Mouse (Mus musculus): ENCODE results near the gene Atp8b3. TPM values are rescaled to one million over a fixed set of nuclear protein-coding genes. Genes with fewer than 3 reads are reported as not detected.

Gene Atp8b3
- total and polyA plus RNA-seq, 2 experiments from 2014 or later = 0.96 to 1.1 TPM

- WGBS = 15% methylated on average over 17 of the region's 17 CpGs
- Histone ChIP-seq H3K4me3 (ENCODE audit: low read length) (peak overlapping the region; percentile 80), H3K36me3 (ENCODE audit: insufficient read depth, low read length) (no peaks in the 10 kb centered on the region), H3K27me3 (ENCODE audit: insufficient read depth, low read length) (no peaks in the 10 kb centered on the region), H3K4me2 (ENCODE audit: low read depth, low read length) (peak overlapping the region; percentile 90), H3K9ac (replicated peaks; ENCODE audit: low read length) (peak overlapping the region; percentile 84), H3K4me1 (ENCODE audit: insufficient read depth, low read length) (peaks cover 37% of the 10 kb centered on the region), H3K9me3 (ENCODE audit: low read length) (no peaks in the 10 kb centered on the region), H3K27ac (no peak overlapping the region)
- TF ChIP-seq CTCF (IDR thresholded peaks at IDR 0.05; ENCODE audit: low read depth) = no peak
- no peak for ATAC-seq
- no peak for DNase-seq (ENCODE audit: low spot score)
Observed at GRCm38 (mm10) chr10:80575925-80576324, 37.0 kb upstream of the Atp8b3 start.

DNA sequence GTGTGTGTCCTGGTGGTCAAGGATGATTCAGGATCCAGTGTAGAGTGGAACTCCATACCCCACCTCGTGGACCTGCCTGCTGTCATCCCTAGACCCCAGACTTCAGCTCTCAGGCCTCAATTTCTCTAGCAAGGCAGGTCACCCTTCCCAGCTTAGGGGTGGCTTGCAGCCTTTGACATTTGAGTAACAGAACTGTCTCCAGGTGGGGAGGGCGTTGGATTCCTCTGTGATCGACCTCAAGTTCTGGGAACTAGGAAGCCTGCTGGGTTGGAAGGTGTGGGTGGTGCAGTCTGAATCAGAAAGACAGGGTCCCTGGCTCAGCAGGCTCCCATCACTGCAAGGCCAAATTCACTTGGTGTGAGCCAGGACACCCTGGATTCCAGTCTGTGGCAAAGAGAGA is 36.0 kb upstream of the Atp8b3 start:
- Histone ChIP-seq H3K4me1 (ENCODE audit: insufficient read depth, low read length) (peaks cover 42% of the 10 kb centered on the region), H3K4me3 (ENCODE audit: low read length) (no peak overlapping the region), H3K9me3 (ENCODE audit: low read length) (no peaks in the 10 kb centered on the region), H3K27me3 (ENCODE audit: insufficient read depth, low read length) (no peaks in the 10 kb centered on the region), H3K36me3 (ENCODE audit: insufficient read depth, low read length) (no peaks in the 10 kb centered on the region), H3K4me2 (ENCODE audit: low read depth, low read length) (0 out of 2 replicates have a peak overlapping the region, but pooled peaks have one; percentile 90), H3K27ac (no peak overlapping the region), H3K9ac (replicated peaks; ENCODE audit: low read length) (no peak overlapping the region)
- no peak for TF ChIP-seq CTCF (IDR thresholded peaks at IDR 0.05; ENCODE audit: low read depth)
- no peak for ATAC-seq
- 73% methylated on average over 3 of the region's 3 CpGs for WGBS
- DNase-seq (ENCODE audit: low spot score) = no peak

- Histone ChIP-seq H3K4me2 (ENCODE audit: low read depth, low read length) (no peak overlapping the region), H3K27ac (no peak overlapping the region), H3K4me1 (ENCODE audit: insufficient read depth, low read length) (peaks cover 40% of the 10 kb centered on the region), H3K4me3 (ENCODE audit: low read length) (no peak overlapping the region), H3K9ac (replicated peaks; ENCODE audit: low read length) (peak overlapping the region; percentile 28; the same call in 1 of the 2 replicates), H3K27me3 (ENCODE audit: insufficient read depth, low read length) (no peaks in the 10 kb centered on the region), H3K36me3 (ENCODE audit: insufficient read depth, low read length) (no peaks in the 10 kb centered on the region), H3K9me3 (ENCODE audit: low read length) (no peaks in the 10 kb centered on the region)
- no peak for ATAC-seq
- 44% methylated on average over 9 of the region's 9 CpGs for WGBS
- peak; percentile 59 for DNase-seq (ENCODE audit: low spot score)
- TF ChIP-seq CTCF (IDR thresholded peaks at IDR 0.05; ENCODE audit: low read depth) = no peak
Observed at GRCm38 (mm10) chr10:80573944-80574343, 35.0 kb upstream of the Atp8b3 start.

DNA sequence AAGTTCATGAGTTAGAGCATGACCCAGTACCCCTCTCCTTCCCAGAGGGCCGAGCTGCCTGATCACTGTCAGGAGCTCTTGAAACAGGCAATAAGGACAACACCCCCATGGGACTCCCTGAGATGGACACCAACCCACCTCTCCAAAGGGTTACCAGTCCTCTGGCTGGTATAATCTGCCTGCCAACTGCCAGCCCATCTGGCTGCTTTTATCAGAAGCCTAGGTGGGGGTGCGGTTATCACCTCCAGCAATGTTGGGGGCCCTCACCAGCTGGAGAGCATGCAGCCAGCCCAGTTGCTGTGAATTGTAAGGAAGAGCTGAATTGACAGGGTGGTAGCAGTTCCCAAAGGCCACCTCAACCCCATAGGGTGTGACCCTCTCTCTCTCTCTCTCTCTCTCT is 33.6 kb upstream of the Atp8b3 start:
- no peak overlapping the region for H3K4me2 ChIP-seq (ENCODE audit: low read depth, low read length)
- H3K4me1 ChIP-seq (ENCODE audit: insufficient read depth, low read length) = peaks cover 30% of the 10 kb centered on the region
- 71% methylated on average over 2 of the region's 2 CpGs for WGBS
- no peak for TF ChIP-seq CTCF (IDR thresholded peaks at IDR 0.05; ENCODE audit: low read depth)
- no peaks in the 10 kb centered on the region for H3K9me3 ChIP-seq (ENCODE audit: low read length)
- no peak overlapping the region for H3K4me3 ChIP-seq (ENCODE audit: low read length)
- ATAC-seq = no peak
- no peak overlapping the region for H3K27ac ChIP-seq
- DNase-seq (ENCODE audit: low spot score) = no peak
- H3K9ac ChIP-seq (replicated peaks; ENCODE audit: low read length) = no peak overlapping the region
- no peaks in the 10 kb centered on the region for H3K27me3 ChIP-seq (ENCODE audit: insufficient read depth, low read length)
- H3K36me3 ChIP-seq (ENCODE audit: insufficient read depth, low read length) = peaks cover 6% of the 10 kb centered on the region; the same call in 1 of the 2 replicates

GRCm38 (mm10) chr10:80570871-80571836 is 32.2 kb upstream of the Atp8b3 start:
- ATAC-seq (peak; percentile 66), DNase-seq (ENCODE audit: low spot score) (peak; percentile 72)
- no peaks in the 10 kb centered on the region for H3K9me3 ChIP-seq (ENCODE audit: low read length)
- H3K4me3 ChIP-seq (ENCODE audit: low read length) = peak overlapping the region; percentile 11
- H3K27ac ChIP-seq = peak overlapping the region; percentile 62
- peaks cover 6% of the 10 kb centered on the region; the same call in 1 of the 2 replicates for H3K36me3 ChIP-seq (ENCODE audit: insufficient read depth, low read length)
- WGBS = 18% methylated on average over 28 of the region's 30 CpGs
- H3K27me3 ChIP-seq (ENCODE audit: insufficient read depth, low read length) = no peaks in the 10 kb centered on the region
- H3K4me2 ChIP-seq (ENCODE audit: low read depth, low read length) = peak overlapping the region; percentile 47
- TF ChIP-seq CTCF (IDR thresholded peaks at IDR 0.05; ENCODE audit: low read depth) = no peak
- peak overlapping the region; percentile 35; the same call in 1 of the 2 replicates for H3K9ac ChIP-seq (replicated peaks; ENCODE audit: low read length)
- peaks cover 33% of the 10 kb centered on the region for H3K4me1 ChIP-seq (ENCODE audit: insufficient read depth, low read length)

DNA sequence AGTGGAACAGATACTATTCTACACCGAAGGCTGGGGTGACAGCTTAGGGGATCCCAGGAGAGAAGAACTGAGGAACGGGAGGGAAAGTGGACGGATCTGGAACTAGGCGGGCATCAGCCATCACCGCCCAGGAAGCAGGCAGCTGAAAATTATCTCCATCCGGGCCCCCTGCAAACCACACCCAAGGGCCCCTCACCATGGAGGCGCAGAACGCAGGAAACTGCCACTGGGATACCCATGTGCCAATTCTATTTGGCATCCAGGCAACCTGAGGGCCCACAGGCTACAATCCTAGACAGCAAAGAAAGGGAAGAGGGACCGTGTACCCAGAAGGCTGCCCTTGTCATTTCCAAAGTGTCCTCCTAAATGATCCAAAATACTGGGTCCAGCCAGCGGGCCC is 31.5 kb upstream of the Atp8b3 start:
- Histone ChIP-seq H3K27ac (peak overlapping the region; percentile 62), H3K4me2 (ENCODE audit: low read depth, low read length) (peak overlapping the region; percentile 47; the same call in 1 of the 2 replicates), H3K36me3 (ENCODE audit: insufficient read depth, low read length) (peaks cover 6% of the 10 kb centered on the region; the same call in 1 of the 2 replicates), H3K9ac (replicated peaks; ENCODE audit: low read length) (peak overlapping the region; percentile 35; the same call in 1 of the 2 replicates), H3K9me3 (ENCODE audit: low read length) (no peaks in the 10 kb centered on the region), H3K27me3 (ENCODE audit: insufficient read depth, low read length) (no peaks in the 10 kb centered on the region), H3K4me1 (ENCODE audit: insufficient read depth, low read length) (peaks cover 27% of the 10 kb centered on the region), H3K4me3 (ENCODE audit: low read length) (no peak overlapping the region)
- DNase-seq (ENCODE audit: low spot score) (no peak), ATAC-seq (no peak)
- 82% methylated on average over 10 of the region's 10 CpGs for WGBS
- no peak for TF ChIP-seq CTCF (IDR thresholded peaks at IDR 0.05; ENCODE audit: low read depth)

All from hindbrain, postnatal 0 days (tissue).